Mouse (Mus musculus): ENCODE measurements at regions not wholly inside any gene's neighbourhood (a gene's known extent, or its start where the extent isn't known, plus 50 kb on each side); places are given as distances from the start of the nearest gene placed in this dataset.
A peak's percentile ranks its signal among the peaks of the same experiment; 100 is the strongest.

DNA sequence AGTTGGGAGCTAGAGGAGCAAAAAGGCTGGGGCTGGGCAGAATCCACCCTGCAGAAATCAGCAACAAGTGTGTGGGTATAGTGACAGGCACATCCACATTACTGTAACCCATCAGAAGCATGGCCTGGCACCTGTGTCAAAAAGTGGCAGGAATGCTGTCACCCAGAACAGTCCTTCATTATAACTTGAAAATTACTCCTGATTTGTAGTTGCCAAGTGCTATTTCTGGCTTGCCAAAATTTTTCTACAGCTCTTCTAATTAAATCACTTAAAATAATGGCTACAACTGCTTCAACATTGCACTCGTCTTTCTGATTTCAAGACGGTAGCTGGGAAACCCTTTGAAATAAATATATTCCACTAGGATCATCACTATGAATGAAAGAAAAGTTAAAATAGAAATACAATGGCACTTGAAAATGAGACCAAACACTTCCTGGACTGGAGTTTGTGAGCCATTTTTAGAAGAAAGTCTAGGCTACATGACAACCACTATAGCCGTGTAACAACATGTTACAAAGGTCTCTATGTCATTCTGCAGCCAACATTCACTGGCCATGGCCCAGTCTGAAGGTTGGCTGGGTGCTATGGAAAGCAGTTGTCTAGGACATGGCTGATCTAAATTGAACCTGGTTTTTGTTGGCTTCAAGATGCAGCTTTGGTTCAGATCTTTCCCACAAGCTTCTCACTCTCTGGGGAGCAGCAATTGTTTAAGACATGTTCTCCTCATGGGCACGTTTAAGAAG is 190.6 kb upstream of the Tapt1 start:
- Histone ChIP-seq H3K4me1 (ENCODE audit: control insufficient read depth, insufficient read depth, low read depth, low read length) (0 out of 2 replicates have a peak, but pooled peaks cover 2% of the 10 kb centered on the region), H3K4me2 (ENCODE audit: low read length) (no peak overlapping the region), H3K9ac (ENCODE audit: low read depth, low read length) (no peak overlapping the region), H3K4me3 (ENCODE audit: low read length) (no peak overlapping the region), H3K27ac (ENCODE audit: low read depth, low read length) (no peak overlapping the region), H3K9me3 (ENCODE audit: control insufficient read depth, low read length) (no peaks in the 10 kb centered on the region), H3K36me3 (ENCODE audit: control insufficient read depth, insufficient read depth, low read length) (no peaks in the 10 kb centered on the region), H3K27me3 (replicated peaks; ENCODE audit: control insufficient read depth, insufficient read depth, low read length) (no peaks in the 10 kb centered on the region)
- no peak for ATAC-seq
- 63% methylated on average over 4 of the region's 4 CpGs for WGBS

DNA sequence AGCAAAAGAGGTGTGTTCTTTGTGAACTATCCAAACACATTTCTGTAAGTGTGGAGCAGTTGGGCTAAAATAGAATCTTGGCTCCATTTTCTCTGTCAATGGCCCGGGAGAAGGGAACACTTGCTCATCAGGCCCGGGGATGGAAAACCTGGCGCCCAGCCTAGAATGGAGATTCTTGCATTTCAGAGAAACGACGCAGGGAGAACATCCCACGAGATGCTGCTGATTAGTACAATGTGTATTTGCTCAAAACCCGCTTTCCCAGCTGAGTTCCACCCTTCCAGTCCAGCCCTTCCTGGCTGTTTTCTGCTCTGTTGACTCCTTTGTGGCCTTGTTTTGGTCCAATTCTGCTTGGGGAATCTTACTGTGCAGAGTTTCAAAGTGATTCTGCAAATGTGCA is 188.0 kb upstream of the Tapt1 start:
- 29% methylated on average over 7 of the region's 7 CpGs for WGBS
- Histone ChIP-seq H3K9me3 (ENCODE audit: control insufficient read depth, low read length) (no peaks in the 10 kb centered on the region), H3K4me2 (ENCODE audit: low read length) (no peak overlapping the region), H3K9ac (ENCODE audit: low read depth, low read length) (no peak overlapping the region), H3K27me3 (replicated peaks; ENCODE audit: control insufficient read depth, insufficient read depth, low read length) (no peaks in the 10 kb centered on the region), H3K4me3 (ENCODE audit: low read length) (no peak overlapping the region), H3K36me3 (ENCODE audit: control insufficient read depth, insufficient read depth, low read length) (no peaks in the 10 kb centered on the region), H3K27ac (ENCODE audit: low read depth, low read length) (peak overlapping the region; percentile 25; the same call in 1 of the 2 replicates), H3K4me1 (ENCODE audit: control insufficient read depth, insufficient read depth, low read depth, low read length) (0 out of 2 replicates have a peak, but pooled peaks cover 2% of the 10 kb centered on the region)
- peak; percentile 80 for ATAC-seq

DNA sequence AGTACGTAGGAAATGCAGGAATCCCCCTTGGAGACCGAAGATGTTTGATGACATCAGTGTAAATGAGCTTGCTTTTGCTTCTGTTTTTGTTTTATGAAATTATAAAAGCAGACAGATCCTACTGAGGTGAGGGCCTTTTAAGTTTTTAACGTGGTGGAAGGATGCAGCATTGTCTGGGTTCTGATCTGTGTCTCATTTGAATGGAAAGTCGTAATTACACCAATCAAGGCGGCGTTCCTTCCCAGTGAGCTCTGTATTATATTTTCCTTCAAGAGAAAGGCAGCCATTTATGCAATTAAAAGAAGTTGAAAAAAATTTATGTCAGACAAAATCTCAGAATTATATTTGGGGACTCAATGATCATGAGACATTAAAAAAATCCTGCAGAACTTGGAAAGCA is 176.9 kb upstream of the Tapt1 start:
- 78% methylated on average over 6 of the region's 6 CpGs for WGBS
- Histone ChIP-seq H3K36me3 (ENCODE audit: control insufficient read depth, insufficient read depth, low read length) (no peaks in the 10 kb centered on the region), H3K4me2 (ENCODE audit: low read length) (no peak overlapping the region), H3K9me3 (ENCODE audit: control insufficient read depth, low read length) (no peaks in the 10 kb centered on the region), H3K27ac (ENCODE audit: low read depth, low read length) (no peak overlapping the region), H3K4me1 (ENCODE audit: control insufficient read depth, insufficient read depth, low read depth, low read length) (no peaks in the 10 kb centered on the region), H3K4me3 (ENCODE audit: low read length) (no peak overlapping the region), H3K9ac (ENCODE audit: low read depth, low read length) (no peak overlapping the region), H3K27me3 (replicated peaks; ENCODE audit: control insufficient read depth, insufficient read depth, low read length) (no peaks in the 10 kb centered on the region)
- ATAC-seq = no peak

DNA sequence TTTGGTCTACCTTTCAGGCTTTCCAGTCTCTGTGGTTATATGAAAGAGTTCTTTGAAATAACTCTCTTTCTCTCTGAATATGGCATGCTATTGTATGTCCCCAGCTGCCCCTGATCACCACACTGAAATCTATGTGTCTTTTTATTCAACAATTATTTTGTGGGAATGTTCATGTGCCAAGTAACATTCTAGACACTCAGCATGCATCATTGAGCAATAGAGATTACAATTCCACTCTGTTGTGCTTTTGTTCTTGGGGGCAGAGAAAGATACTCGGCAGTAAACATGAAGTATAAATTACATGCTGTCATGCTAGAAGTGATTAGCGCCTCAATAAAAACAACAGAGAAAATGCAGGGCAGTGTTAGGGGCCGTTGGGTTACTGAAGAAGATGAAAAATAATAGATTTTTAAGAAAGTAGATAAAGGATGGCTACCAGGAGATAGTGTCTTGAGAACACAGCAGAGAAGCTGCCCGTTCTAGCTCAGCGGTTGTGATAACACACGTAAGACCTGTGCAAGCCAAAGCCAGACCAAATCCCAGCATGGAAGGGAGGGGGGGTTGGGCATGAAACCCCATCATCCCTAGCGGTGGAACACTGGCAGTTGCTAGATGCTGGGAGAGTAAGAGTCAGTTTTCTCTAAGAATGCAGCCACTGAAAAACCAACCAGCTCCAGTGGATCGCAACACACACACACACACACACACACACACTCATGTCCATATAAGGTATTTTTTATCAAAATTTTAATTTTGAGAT is 174.3 kb upstream of the Tapt1 start:
- H3K4me1 ChIP-seq (ENCODE audit: control insufficient read depth, insufficient read depth, low read depth, low read length) = no peaks in the 10 kb centered on the region
- H3K27me3 ChIP-seq (replicated peaks; ENCODE audit: control insufficient read depth, insufficient read depth, low read length) = no peaks in the 10 kb centered on the region
- no peak for ATAC-seq
- 64% methylated on average over 8 of the region's 8 CpGs for WGBS
- no peak overlapping the region for H3K4me2 ChIP-seq (ENCODE audit: low read length)
- no peaks in the 10 kb centered on the region for H3K36me3 ChIP-seq (ENCODE audit: control insufficient read depth, insufficient read depth, low read length)
- H3K4me3 ChIP-seq (ENCODE audit: low read length) = no peak overlapping the region
- no peak overlapping the region for H3K9ac ChIP-seq (ENCODE audit: low read depth, low read length)
- H3K27ac ChIP-seq (ENCODE audit: low read depth, low read length) = no peak overlapping the region
- no peaks in the 10 kb centered on the region for H3K9me3 ChIP-seq (ENCODE audit: control insufficient read depth, low read length)

DNA sequence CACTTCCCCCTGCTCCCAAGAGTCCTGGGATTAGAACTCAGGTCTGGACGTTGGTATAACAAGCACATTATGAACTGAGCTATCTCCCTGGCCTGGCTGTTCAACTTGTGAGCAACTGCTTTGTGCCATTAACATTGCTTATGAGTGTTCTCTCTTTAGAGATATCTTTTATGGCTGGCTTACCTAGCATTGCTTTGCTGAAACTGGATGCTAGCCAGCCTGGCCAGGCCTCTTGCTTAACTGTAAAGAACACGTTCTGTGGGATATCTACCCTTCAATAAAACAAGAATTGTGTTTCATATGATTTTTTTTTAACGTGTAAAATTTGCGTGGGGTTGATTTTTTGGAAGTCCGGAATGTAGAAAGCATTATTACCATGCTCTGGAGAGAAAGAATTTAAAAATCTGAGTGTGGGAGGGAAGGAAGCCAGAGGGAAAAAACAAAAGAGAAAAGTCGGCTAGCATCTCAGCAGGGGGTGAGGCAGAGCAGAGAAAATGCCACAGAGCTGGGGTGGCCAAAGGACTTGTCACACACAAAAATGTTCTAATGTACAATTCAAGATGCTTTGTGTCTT is 160.9 kb upstream of the Tapt1 start:
- H3K4me1 ChIP-seq (ENCODE audit: control insufficient read depth, insufficient read depth, low read depth, low read length) = peaks cover 4% of the 10 kb centered on the region; the same call in 1 of the 2 replicates
- H3K4me2 ChIP-seq (ENCODE audit: low read length) = no peak overlapping the region
- H3K36me3 ChIP-seq (ENCODE audit: control insufficient read depth, insufficient read depth, low read length) = no peaks in the 10 kb centered on the region
- ATAC-seq = no peak
- no peaks in the 10 kb centered on the region; the same call in 1 of the 2 replicates for H3K27me3 ChIP-seq (replicated peaks; ENCODE audit: control insufficient read depth, insufficient read depth, low read length)
- WGBS = 48% methylated on average over 6 of the region's 6 CpGs
- H3K9me3 ChIP-seq (ENCODE audit: control insufficient read depth, low read length) = no peaks in the 10 kb centered on the region
- no peak overlapping the region for H3K9ac ChIP-seq (ENCODE audit: low read depth, low read length)
- H3K4me3 ChIP-seq (ENCODE audit: low read length) = no peak overlapping the region
- no peak overlapping the region for H3K27ac ChIP-seq (ENCODE audit: low read depth, low read length)

DNA sequence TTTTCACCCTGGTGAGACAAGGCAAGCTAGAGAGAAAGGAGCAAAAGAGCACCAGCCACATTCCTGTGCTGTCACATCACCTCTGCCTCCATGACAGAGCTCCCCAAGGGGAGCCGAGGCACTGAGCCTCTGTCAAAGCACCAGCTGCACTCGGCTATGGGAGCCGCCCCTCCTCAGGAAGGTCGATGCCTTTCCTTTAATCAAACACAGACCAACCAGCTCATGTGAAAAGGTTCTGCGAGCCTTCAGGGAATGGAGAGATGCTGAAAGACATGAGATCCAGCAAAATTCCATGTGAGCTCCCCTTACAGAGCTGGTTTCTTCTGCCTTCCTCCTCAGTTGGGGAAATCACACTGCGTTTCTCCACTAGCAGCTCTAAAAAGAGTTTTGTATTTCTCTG is 159.8 kb upstream of the Tapt1 start:
- Histone ChIP-seq H3K4me2 (ENCODE audit: low read length) (no peak overlapping the region), H3K4me1 (ENCODE audit: control insufficient read depth, insufficient read depth, low read depth, low read length) (peaks cover 4% of the 10 kb centered on the region; the same call in 1 of the 2 replicates), H3K4me3 (ENCODE audit: low read length) (no peak overlapping the region), H3K27ac (ENCODE audit: low read depth, low read length) (no peak overlapping the region), H3K36me3 (ENCODE audit: control insufficient read depth, insufficient read depth, low read length) (no peaks in the 10 kb centered on the region), H3K9me3 (ENCODE audit: control insufficient read depth, low read length) (no peaks in the 10 kb centered on the region), H3K9ac (ENCODE audit: low read depth, low read length) (no peak overlapping the region), H3K27me3 (replicated peaks; ENCODE audit: control insufficient read depth, insufficient read depth, low read length) (no peaks in the 10 kb centered on the region; the same call in 1 of the 2 replicates)
- no peak for ATAC-seq
- WGBS = 40% methylated on average over 6 of the region's 6 CpGs

DNA sequence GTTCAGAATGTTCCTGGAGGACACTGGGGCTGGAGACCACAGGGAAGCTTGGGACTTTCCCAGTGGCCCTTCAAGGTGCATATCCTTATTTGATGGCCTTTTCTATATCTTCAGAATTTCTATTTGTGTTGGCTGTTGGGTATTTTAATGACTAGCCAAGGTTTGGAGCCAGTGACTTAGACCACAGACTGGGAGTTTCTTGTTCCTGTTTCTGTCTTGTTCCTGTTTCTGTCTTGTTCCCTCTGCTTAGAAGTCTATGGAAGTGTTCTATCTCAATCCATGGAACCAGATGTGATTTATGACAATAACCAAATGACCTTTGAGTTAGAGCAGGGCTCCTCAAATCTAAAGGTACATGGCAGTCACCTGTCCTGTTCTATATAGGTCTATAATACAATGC is 156.6 kb upstream of the Tapt1 start:
- H3K9ac ChIP-seq (ENCODE audit: low read depth, low read length) = no peak overlapping the region
- no peaks in the 10 kb centered on the region; the same call in 1 of the 2 replicates for H3K27me3 ChIP-seq (replicated peaks; ENCODE audit: control insufficient read depth, insufficient read depth, low read length)
- no peak overlapping the region for H3K4me2 ChIP-seq (ENCODE audit: low read length)
- no peaks in the 10 kb centered on the region for H3K36me3 ChIP-seq (ENCODE audit: control insufficient read depth, insufficient read depth, low read length)
- no peak overlapping the region for H3K27ac ChIP-seq (ENCODE audit: low read depth, low read length)
- no peaks in the 10 kb centered on the region for H3K9me3 ChIP-seq (ENCODE audit: control insufficient read depth, low read length)
- ATAC-seq = no peak
- H3K4me1 ChIP-seq (ENCODE audit: control insufficient read depth, insufficient read depth, low read depth, low read length) = peaks cover 4% of the 10 kb centered on the region; the same call in 1 of the 2 replicates
- H3K4me3 ChIP-seq (ENCODE audit: low read length) = no peak overlapping the region

DNA sequence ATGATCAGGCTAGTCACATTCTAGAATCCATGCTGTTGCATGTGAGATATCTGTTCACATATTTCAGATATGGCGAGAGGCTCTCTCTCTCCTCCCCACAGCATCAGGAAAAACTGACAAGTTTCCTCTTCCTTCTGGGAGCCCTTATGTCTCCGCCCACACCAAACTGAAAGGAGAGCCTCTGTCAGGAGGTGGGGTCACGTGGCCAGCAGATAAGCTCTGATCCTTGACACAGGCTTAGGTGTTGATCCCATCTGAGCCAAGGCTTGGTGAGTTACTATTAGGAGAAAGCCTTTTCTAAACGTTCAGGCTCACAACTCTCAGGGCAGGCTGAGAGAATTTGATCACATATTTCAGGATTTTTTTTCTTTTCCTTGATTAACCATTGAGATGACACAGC is 143.6 kb upstream of the Tapt1 start:
- no peak for ATAC-seq
- Histone ChIP-seq H3K27me3 (replicated peaks; ENCODE audit: control insufficient read depth, insufficient read depth, low read length) (no peaks in the 10 kb centered on the region), H3K27ac (ENCODE audit: low read depth, low read length) (no peak overlapping the region), H3K9ac (ENCODE audit: low read depth, low read length) (no peak overlapping the region), H3K9me3 (ENCODE audit: control insufficient read depth, low read length) (no peaks in the 10 kb centered on the region), H3K36me3 (ENCODE audit: control insufficient read depth, insufficient read depth, low read length) (no peaks in the 10 kb centered on the region), H3K4me1 (ENCODE audit: control insufficient read depth, insufficient read depth, low read depth, low read length) (no peaks in the 10 kb centered on the region), H3K4me2 (ENCODE audit: low read length) (no peak overlapping the region), H3K4me3 (ENCODE audit: low read length) (no peak overlapping the region)
- 40% methylated on average over 4 of the region's 4 CpGs for WGBS

DNA sequence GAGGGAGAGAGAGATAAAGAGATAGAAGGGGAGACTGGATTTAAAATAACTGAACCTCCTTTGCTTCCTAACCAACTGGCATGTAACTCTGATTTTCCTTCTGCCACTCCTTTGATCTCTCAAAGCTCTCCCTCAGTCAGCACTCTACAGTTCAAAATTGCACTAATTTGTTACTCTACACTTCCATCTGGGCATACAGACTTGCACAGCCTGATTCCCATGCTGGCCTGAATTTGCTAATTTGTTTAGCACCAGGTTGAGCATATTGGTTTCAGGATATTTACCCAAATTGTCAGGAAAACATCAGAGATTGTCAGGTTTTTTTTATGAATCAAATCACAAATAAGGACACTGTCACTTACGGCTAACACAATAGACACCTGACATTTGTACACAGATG is 125.9 kb upstream of the Tapt1 start:
- 72% methylated on average over 1 of the region's 1 CpGs for WGBS
- no peak overlapping the region for H3K4me2 ChIP-seq (ENCODE audit: low read length)
- H3K9me3 ChIP-seq (ENCODE audit: control insufficient read depth, low read length) = no peaks in the 10 kb centered on the region
- no peaks in the 10 kb centered on the region for H3K27me3 ChIP-seq (replicated peaks; ENCODE audit: control insufficient read depth, insufficient read depth, low read length)
- no peak overlapping the region for H3K27ac ChIP-seq (ENCODE audit: low read depth, low read length)
- no peak overlapping the region for H3K9ac ChIP-seq (ENCODE audit: low read depth, low read length)
- no peaks in the 10 kb centered on the region for H3K36me3 ChIP-seq (ENCODE audit: control insufficient read depth, insufficient read depth, low read length)
- no peaks in the 10 kb centered on the region for H3K4me1 ChIP-seq (ENCODE audit: control insufficient read depth, insufficient read depth, low read depth, low read length)
- ATAC-seq = no peak
- no peak overlapping the region for H3K4me3 ChIP-seq (ENCODE audit: low read length)

All from hindbrain, embryonic 16.5 days (tissue).